Mouse (Mus musculus) stomach, embryonic 14.5 days (tissue): ENCODE measurements around the gene Ccdc47. TPM values are rescaled to one million over a fixed set of nuclear protein-coding genes. Genes with fewer than 3 reads are reported as not detected.
"Not testable (repeated sequence)": the region's sequence is repeated elsewhere in the genome, so short reads cannot be mapped to it uniquely, and the experiment has no call there.

Experiments used
- ATAC-seq: fragments of 200-750 bp; cut with Nextera tagmentation; 2 replicates; pipeline ENCODE4 v1.8.0; 2017; ENCODE audit warnings: low read depth, moderate TSS enrichment; ENCODE audit not compliant: insufficient number of reproducible peaks, insufficient read depth, low FRiP score
- H3K27ac ChIP-seq: fragments of 300-500 bp; sonication (generic); 2 replicates; pipeline ENCODE4 v1.5.1; 2014; ENCODE audit warnings: mild to moderate bottlenecking, low read length, moderate library complexity, mixed read lengths
- H3K27me3 ChIP-seq: fragments of 300-500 bp; sonication (generic); 2 replicates; pipeline ENCODE4 v1.6.1; 2014; ENCODE audit warnings: low read length, control low read depth, mixed read lengths; ENCODE audit not compliant: control insufficient read depth, insufficient read depth
- H3K36me3 ChIP-seq: fragments of 300-500 bp; sonication (generic); 2 replicates; pipeline ENCODE4 v1.6.1; 2014; ENCODE audit warnings: mild to moderate bottlenecking, control low read depth, low read length, moderate library complexity, mixed read lengths; ENCODE audit not compliant: control insufficient read depth, insufficient read depth
- H3K4me1 ChIP-seq: fragments of 300-500 bp; sonication (generic); 2 replicates; pipeline ENCODE4 v1.6.1; 2014; ENCODE audit warnings: low read length, control low read depth, mixed read lengths; ENCODE audit not compliant: control insufficient read depth, insufficient read depth
- H3K4me2 ChIP-seq: fragments of 300-500 bp; sonication (generic); replicated peaks from 2 replicates; pipeline ENCODE4 v1.6.1; 2014; ENCODE audit warnings: low read depth, low read length, control low read depth
- H3K4me3 ChIP-seq: fragments of 300-500 bp; sonication (generic); 2 replicates; pipeline ENCODE4 v1.5.1; 2014; ENCODE audit warnings: low read depth, low read length, control low read depth
- H3K9ac ChIP-seq: fragments of 300-500 bp; sonication (generic); replicated peaks from 2 replicates; pipeline ENCODE4 v1.6.1; 2014; ENCODE audit warnings: low read depth, mild to moderate bottlenecking, control low read depth, low read length, moderate library complexity, mixed read lengths
- H3K9me3 ChIP-seq: fragments of 300-500 bp; sonication (generic); 2 replicates; pipeline ENCODE4 v1.6.1; 2016; ENCODE audit warnings: low read depth, low read length, control low read depth; ENCODE audit not compliant: control insufficient read depth
- WGBS: fragments of 180-500 bp; shearing (Covaris S2); extraction: QIAGEN DNeasy Blood & Tissue Kit; methylation state at CpG from one replicate; pipeline ENCODE4 v1.1.7; 2014; 5-methylcytosine and 5-hydroxymethylcytosine counted together
- polyA plus RNA-seq: library from polyadenylated mRNA; unstranded; fragments of >200 nt; fragmentation: Nextera tagmentation; extraction: Ambion mirVana; gene quantifications from 2 replicates; pipeline ENCODE4 v1.2.1, GENCODE M21; 2014

The Ccdc47 gene
- polyA plus RNA-seq, 1 experiment from 2014 or later: 60.2 TPM

- Histone ChIP-seq H3K4me2 (no peak overlapping the region), H3K4me1 (peaks cover 10% of the 10 kb centered on the region), H3K36me3 (peaks cover 42% of the 10 kb centered on the region), H3K27me3 (no peaks in the 10 kb centered on the region), H3K9me3 (no peaks in the 10 kb centered on the region), H3K9ac (no peak overlapping the region), H3K4me3 (no peak overlapping the region), H3K27ac (no peak overlapping the region)
- 87% methylated on average over 8 of the region's 8 CpGs for WGBS
- ATAC-seq: no peak
Measured at GRCm38 (mm10) chr11:106212771-106213170, 3.4 kb downstream of the Ccdc47 start.

GRCm38 (mm10) chr11:106202123-106202465 is 14.1 kb downstream of the Ccdc47 start, which contains the start of gene Strada:
TSS of gene Strada (minus strand) at chr11:106202168.
- Histone ChIP-seq H3K4me2 (no peak within 1 kb of the TSS), H3K27me3 (no peaks in the 10 kb centered on the region), H3K4me1 (no peaks in the 10 kb centered on the region), H3K36me3 (peaks cover 67% of the 10 kb centered on the region), H3K9me3 (no peaks in the 10 kb centered on the region), H3K4me3 (no peak within 1 kb of the TSS), H3K27ac (no peak within 1 kb of the TSS), H3K9ac (no peak within 1 kb of the TSS)
- 85% methylated on average over 5 of the region's 5 CpGs for WGBS
- no peak for ATAC-seq

- H3K4me2 ChIP-seq: no peak overlapping the region
- ATAC-seq: no peak
- H3K36me3 ChIP-seq: peaks cover 65% of the 10 kb centered on the region
Measured at GRCm38 (mm10) chr11:106201337-106202122, 14.6 kb downstream of the Ccdc47 start.

GRCm38 (mm10) chr11:106200756-106201155 is 15.4 kb downstream of the Ccdc47 start:
- H3K4me3 ChIP-seq: no peak overlapping the region
- H3K27ac ChIP-seq: no peak overlapping the region
- no peaks in the 10 kb centered on the region for H3K4me1 ChIP-seq
- no peaks in the 10 kb centered on the region for H3K9me3 ChIP-seq
- no peak overlapping the region for H3K4me2 ChIP-seq
- WGBS: 79% methylated on average over 6 of the region's 6 CpGs
- no peak for ATAC-seq
- H3K27me3 ChIP-seq: no peaks in the 10 kb centered on the region
- H3K36me3 ChIP-seq: peaks cover 60% of the 10 kb centered on the region
- H3K9ac ChIP-seq: no peak overlapping the region

More at GRCm38 (mm10) chr11:106201337-106202122, 14.6 kb downstream of the Ccdc47 start:
- Histone ChIP-seq H3K9me3 (no peaks in the 10 kb centered on the region), H3K4me1 (no peaks in the 10 kb centered on the region), H3K9ac (no peak overlapping the region), H3K27ac (no peak overlapping the region), H3K4me3 (no peak overlapping the region), H3K27me3 (no peaks in the 10 kb centered on the region)
- WGBS: 94% methylated on average over 19 of the region's 19 CpGs

DNA sequence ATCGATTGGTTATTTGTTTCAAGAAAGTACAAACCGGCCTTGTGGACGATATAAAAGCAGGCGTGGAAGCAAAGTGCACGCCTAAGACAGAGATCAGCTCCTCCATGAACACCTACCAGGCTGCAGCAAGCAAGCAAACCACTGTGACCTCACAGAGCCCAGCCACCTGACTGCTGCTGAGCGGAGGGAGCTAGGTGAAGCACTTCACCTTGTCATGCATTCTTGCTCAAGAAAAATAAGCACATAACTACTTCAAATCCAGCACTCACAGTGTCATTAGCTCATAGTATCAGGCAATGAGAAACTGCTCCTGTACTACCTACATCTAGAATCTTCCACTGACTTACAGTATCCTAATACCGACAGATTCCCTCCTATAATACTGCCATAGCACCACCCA is 16.1 kb downstream of the Ccdc47 start:
- not testable (repeated sequence) for H3K4me3 ChIP-seq, H3K4me2 ChIP-seq, H3K4me1 ChIP-seq, H3K27me3 ChIP-seq, H3K9me3 ChIP-seq, H3K9ac ChIP-seq, H3K27ac ChIP-seq, ATAC-seq
- peaks cover 54% of the 10 kb centered on the region for H3K36me3 ChIP-seq
- WGBS: 91% methylated on average over 7 of the region's 7 CpGs

GRCm38 (mm10) chr11:106198277-106198676 is 17.9 kb downstream of the Ccdc47 start:
- Histone ChIP-seq H3K4me1 (peaks cover 3% of the 10 kb centered on the region; the same call in 1 of the 2 replicates), H3K4me2 (no peak overlapping the region), H3K27ac (no peak overlapping the region), H3K27me3 (no peaks in the 10 kb centered on the region), H3K9ac (no peak overlapping the region), H3K4me3 (no peak overlapping the region), H3K9me3 (no peaks in the 10 kb centered on the region), H3K36me3 (peaks cover 40% of the 10 kb centered on the region)
- no peak for ATAC-seq
- WGBS: 74% methylated on average over 4 of the region's 4 CpGs

DNA sequence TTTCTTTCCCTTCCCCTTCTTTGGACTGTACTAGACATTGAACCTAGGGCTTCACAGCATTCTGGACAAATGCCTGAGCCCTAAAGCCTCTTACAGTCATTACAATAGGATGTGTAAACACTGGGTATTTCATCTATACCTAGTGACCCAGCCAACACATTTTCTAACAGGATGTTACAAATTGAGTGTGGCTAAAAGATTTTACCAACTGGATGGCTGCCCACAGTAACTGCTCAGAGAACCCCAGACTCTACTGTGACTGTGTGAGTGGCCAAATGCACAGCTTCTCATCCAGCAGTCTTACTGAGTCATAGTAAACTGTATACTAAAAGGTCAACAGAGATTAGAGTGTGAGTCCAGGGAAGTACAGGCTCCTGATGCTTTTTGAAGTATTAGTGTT is 20.8 kb downstream of the Ccdc47 start:
- Histone ChIP-seq H3K4me3 (no peak overlapping the region), H3K4me1 (peaks cover 3% of the 10 kb centered on the region; the same call in 1 of the 2 replicates), H3K9me3 (no peaks in the 10 kb centered on the region), H3K4me2 (no peak overlapping the region), H3K9ac (no peak overlapping the region), H3K27me3 (no peaks in the 10 kb centered on the region), H3K27ac (no peak overlapping the region), H3K36me3 (peaks cover 15% of the 10 kb centered on the region)
- ATAC-seq: no peak

GRCm38 (mm10) chr11:106194891-106195290 is 21.3 kb downstream of the Ccdc47 start:
- no peak for ATAC-seq
- H3K4me2 ChIP-seq: no peak overlapping the region
- no peaks in the 10 kb centered on the region for H3K27me3 ChIP-seq
- 94% methylated on average over 7 of the region's 7 CpGs for WGBS
- no peak overlapping the region for H3K27ac ChIP-seq
- H3K36me3 ChIP-seq: peaks cover 15% of the 10 kb centered on the region
- H3K4me1 ChIP-seq: peaks cover 3% of the 10 kb centered on the region; the same call in 1 of the 2 replicates
- no peak overlapping the region for H3K9ac ChIP-seq
- H3K9me3 ChIP-seq: no peaks in the 10 kb centered on the region
- H3K4me3 ChIP-seq: no peak overlapping the region

DNA sequence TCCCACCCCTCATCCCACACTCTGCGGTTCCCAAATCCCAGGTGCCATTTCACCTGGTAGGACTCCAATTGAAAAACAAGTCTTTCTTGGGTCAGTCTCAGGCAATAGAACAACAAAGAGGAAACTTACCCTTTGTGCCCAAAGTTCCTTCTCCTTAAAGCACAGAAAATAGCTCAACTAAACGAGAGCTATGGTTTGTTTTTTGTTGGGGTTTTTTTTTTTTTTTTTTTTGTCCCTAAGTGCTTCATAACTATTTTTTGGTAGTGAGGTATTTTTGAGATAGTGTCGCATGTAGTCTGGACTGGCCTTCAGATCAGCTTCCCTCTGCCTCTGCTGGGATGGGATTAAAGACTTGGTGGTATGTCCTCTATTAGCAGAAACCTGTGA is 22.0 kb downstream of the Ccdc47 start:
- ATAC-seq: no peak
- Histone ChIP-seq H3K27ac (peak overlapping the region; percentile 84), H3K9ac (peak overlapping the region; percentile 43; the same call in 1 of the 2 replicates), H3K27me3 (no peaks in the 10 kb centered on the region), H3K4me1 (peaks cover 3% of the 10 kb centered on the region; the same call in 1 of the 2 replicates), H3K4me3 (peak overlapping the region; percentile 65), H3K36me3 (peaks cover 15% of the 10 kb centered on the region), H3K4me2 (peak overlapping the region; percentile 65), H3K9me3 (no peaks in the 10 kb centered on the region)
- 20% methylated on average over 3 of the region's 3 CpGs for WGBS
